In the genomic region with DNA sequence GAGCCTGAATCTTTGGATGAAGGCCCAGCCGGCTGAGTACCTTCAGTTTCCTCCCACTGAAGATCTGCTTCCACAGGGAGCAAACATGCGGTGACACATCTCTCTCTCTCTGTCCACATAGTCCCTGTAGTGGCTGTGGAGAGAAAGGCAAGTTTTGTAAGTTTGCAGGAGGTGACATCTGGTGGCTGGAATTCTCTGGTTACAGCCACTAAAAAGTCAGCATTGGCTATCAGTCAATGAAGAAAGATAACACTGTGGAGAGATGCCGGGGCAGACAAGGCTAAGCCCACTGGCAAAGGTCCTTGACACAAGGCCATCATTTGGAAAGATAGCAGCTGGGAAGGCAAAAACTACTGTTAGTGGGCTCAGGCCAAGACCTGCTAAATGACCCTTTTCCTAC, we compare ENCODE assay signal across 16 mouse cellular contexts. TPM values are rescaled to one million over a fixed set of nuclear protein-coding genes. Genes with fewer than 3 reads are reported as not detected.
DNase-seq lines count a peak whose midpoint lies in the region; ATAC-seq and TF ChIP-seq lines count a peak whose summit lies in the region.
"Had no signal": no experiment of that assay in that cellular context is flagged by ENCODE, and none has a peak within 500 bp of the region (broad histone marks: within the 10 kb centered on the region; RNA-seq: fewer than 3 reads in every experiment).

No protein-coding gene starts in this region.

- H3K27me3 ChIP-seq in heart, postnatal 0 days (ENCODE audit: control insufficient read depth, insufficient read depth, low read length): 0 out of 2 replicates have a peak, but pooled peaks cover 6% of the 10 kb centered on the region
- H3K27me3 ChIP-seq in Patski: peaks cover 67% of the 10 kb centered on the region
- H3K27me3 ChIP-seq: limb, embryonic 13.5 days had no signal

- no peak; the same call in 1 of the 2 replicates for ATAC-seq in heart, postnatal 0 days (ENCODE audit: insufficient read depth, low read depth)
- no peak for ATAC-seq in Patski

- H3K36me3 ChIP-seq in heart, postnatal 0 days (replicated peaks; ENCODE audit: control insufficient read depth, insufficient read depth, low read length): no peaks in the 10 kb centered on the region
- H3K36me3 ChIP-seq: embryonic facial prominence, embryonic 10.5 days; limb, embryonic 13.5 days; midbrain, embryonic 10.5 days had no signal

- H3K9ac ChIP-seq in heart, postnatal 0 days (replicated peaks; ENCODE audit: low read depth, low read length): no peak overlapping the region
- H3K9ac ChIP-seq: limb, embryonic 13.5 days had no signal

- in situ Hi-C loops in Patski (cut with MboI; ENCODE audit: low pct_unique_long_range_greater_than_20kb): no loop called here

- CTCF ChIA-PET in Patski (lab: Charles Lee): no interaction called here

- no peak overlapping the region for H3K27ac ChIP-seq in heart, postnatal 0 days (ENCODE audit: low read depth)
- H3K27ac ChIP-seq in left cerebral cortex, adult 2 months: no peak overlapping the region
- H3K27ac ChIP-seq: embryonic facial prominence, embryonic 10.5 days; limb, embryonic 13.5 days; midbrain, embryonic 10.5 days had no signal

- intact Hi-C loops in heart, postnatal 25 days (cut with DNase I): no loop called here
- intact Hi-C loops in left cerebral cortex, adult 2 months (cut with DNase I): no loop called here

- POLR2A ChIA-PET in Patski (lab: Charles Lee): no interaction called here

- TF ChIP-seq CTCF in heart, postnatal 0 days (IDR thresholded peaks at IDR 0.05; ENCODE audit: low read depth): peak; percentile 59
- TF ChIP-seq CTCF in left cerebral cortex, adult 2 months (IDR thresholded peaks at IDR 0.05): peak; percentile 11
- peak; percentile 36 for TF ChIP-seq CTCF in Patski (IDR thresholded peaks at IDR 0.05)

- H3K4me3 ChIP-seq in heart, postnatal 0 days (ENCODE audit: low read depth, low read length): no peak overlapping the region
- H3K4me3 ChIP-seq in left cerebral cortex, adult 2 months: no peak overlapping the region
- H3K4me3 ChIP-seq: embryonic facial prominence, embryonic 10.5 days; limb, embryonic 13.5 days; midbrain, embryonic 10.5 days had no signal

- TF ChIP-seq EP300 in heart, postnatal 0 days (IDR thresholded peaks at IDR 0.05; ENCODE audit: low read depth): no peak

- H3K4me2 ChIP-seq in heart, postnatal 0 days (ENCODE audit: low read depth, low read length): no peak overlapping the region
- H3K4me2 ChIP-seq: limb, embryonic 13.5 days had no signal

- no peaks in the 10 kb centered on the region for H3K9me3 ChIP-seq in heart, postnatal 0 days (replicated peaks; ENCODE audit: control insufficient read depth, low read length)
- H3K9me3 ChIP-seq: embryonic facial prominence, embryonic 10.5 days; limb, embryonic 13.5 days; midbrain, embryonic 10.5 days had no signal

- H3K4me1 ChIP-seq in heart, postnatal 0 days (ENCODE audit: control insufficient read depth, insufficient read depth): no peaks in the 10 kb centered on the region
- H3K4me1 ChIP-seq: limb, embryonic 13.5 days; midbrain, embryonic 10.5 days had no signal

- DNase-seq in heart, postnatal 0 days (ENCODE audit: low spot score): peak; percentile 28
- DNase-seq in heart, postnatal 25 days (ENCODE audit: low spot score): no peak
- DNase-seq in left cerebral cortex, adult 2 months (ENCODE audit: extremely low spot score in 1 of 2, low spot score in 2 of 2): no peak
- DNase-seq in left cerebral cortex, adult 18-20 months (ENCODE audit: low spot score in 2 of 2): no peak
- DNase-seq in Patski (ENCODE audit: low read depth, low spot score): no peak
- peak; percentile 60 for DNase-seq in adrenal gland, postnatal 14 days
- DNase-seq in cerebellum, postnatal 4 days (ENCODE audit: low spot score in 2 of 2): no peak
- no peak for DNase-seq in retina, postnatal 1 day
- DNase-seq: cerebellum, adult 8-10 months; thymus, adult 2 months had no signal

- WGBS in heart, postnatal 0 days: 29% methylated on average over 3 of the region's 3 CpGs

RNA-seq across cellular contexts. Expression of gene Fkbp6, which starts 12.3 kb away (rescaled TPM):
- not detected in 2 replicates for total RNA-seq in heart, postnatal 0 days (2014; rRNA removed; ENCODE audit: low replicate concordance)
- not detected in 2 replicates for polyA plus RNA-seq in heart, postnatal 0 days (2015; fragmentation: Nextera tagmentation; extraction: Ambion mirVana)
- 1 to 10 TPM in 1 of 2 experiments, under 1 TPM in 1; 0.31 to 1.1 TPM for total RNA-seq in heart, postnatal 25 days (2021)
- total RNA-seq in left cerebral cortex, adult 2 months (2021): under 1 TPM in 1 of 2 experiments, not detected in 1; 0.44 TPM
- not detected for total RNA-seq in left cerebral cortex, adult 18-20 months (2021)
- polyA plus RNA-seq in Patski (2021): not detected
- not detected in 2 replicates for total RNA-seq in adrenal gland, postnatal 14 days (2021)
- total RNA-seq: CH12.LX had no signal
- polyA plus RNA-seq: embryonic facial prominence, embryonic 10.5 days; heart, embryonic 14.5 days; limb, embryonic 13.5 days; lung, embryonic 16.5 days; midbrain, embryonic 10.5 days; thymus, adult 2 months had no signal

RNA-seq across cellular contexts. Expression of gene Trim50, which starts 15.5 kb away (rescaled TPM):
- total RNA-seq in heart, postnatal 0 days (2014; rRNA removed; ENCODE audit: low replicate concordance): not detected in 2 replicates
- polyA plus RNA-seq in heart, postnatal 0 days (2015; fragmentation: Nextera tagmentation; extraction: Ambion mirVana): not detected in 2 replicates
- total RNA-seq in heart, postnatal 25 days (2021): not detected
- not detected for total RNA-seq in left cerebral cortex, adult 2 months (2021)
- not detected for total RNA-seq in left cerebral cortex, adult 18-20 months (2021)
- not detected for polyA plus RNA-seq in Patski (2021)
- not detected in 2 replicates for total RNA-seq in adrenal gland, postnatal 14 days (2021)
- total RNA-seq: CH12.LX had no signal
- polyA plus RNA-seq: embryonic facial prominence, embryonic 10.5 days; heart, embryonic 14.5 days; limb, embryonic 13.5 days; lung, embryonic 16.5 days; midbrain, embryonic 10.5 days; thymus, adult 2 months had no signal

RNA-seq across cellular contexts. Expression of gene Nsun5, which starts 32.2 kb away (rescaled TPM):
- total RNA-seq in heart, postnatal 0 days (2014; rRNA removed; ENCODE audit: low replicate concordance): 8.7 and 19.3 TPM in 2 replicates
- 11.4 and 13.1 TPM in 2 replicates for polyA plus RNA-seq in heart, postnatal 0 days (2015; fragmentation: Nextera tagmentation; extraction: Ambion mirVana)
- total RNA-seq in heart, postnatal 25 days (2021): 10 to 100 TPM; 15.5 to 17.5 TPM
- 10 to 100 TPM; 22.2 to 22.6 TPM for total RNA-seq in left cerebral cortex, adult 2 months (2021)
- 10 to 100 TPM; 20.4 to 25.0 TPM for total RNA-seq in left cerebral cortex, adult 18-20 months (2021)
- 28.7 TPM for polyA plus RNA-seq in Patski (2021)
- 15.7 and 22.7 TPM in 2 replicates for total RNA-seq in adrenal gland, postnatal 14 days (2021)

RNA-seq across cellular contexts. Expression of gene Pom121, which starts 56.8 kb away (rescaled TPM):
- 8.4 and 10.3 TPM in 2 replicates for total RNA-seq in heart, postnatal 0 days (2014; rRNA removed; ENCODE audit: low replicate concordance)
- polyA plus RNA-seq in heart, postnatal 0 days (2015; fragmentation: Nextera tagmentation; extraction: Ambion mirVana): 3.6 and 4.4 TPM in 2 replicates
- total RNA-seq in heart, postnatal 25 days (2021): 10 to 100 TPM; 11.1 to 13.6 TPM
- 10 to 100 TPM; 56.6 to 58.3 TPM for total RNA-seq in left cerebral cortex, adult 2 months (2021)
- total RNA-seq in left cerebral cortex, adult 18-20 months (2021): 10 to 100 TPM; 49.2 to 51.6 TPM
- 33.2 TPM for polyA plus RNA-seq in Patski (2021)
- 26.0 and 28.2 TPM in 2 replicates for total RNA-seq in adrenal gland, postnatal 14 days (2021)

Comparison
In these comparisons a context has a peak if more than half of its experiments do, and no peak if none do; other contexts are left out.
1. DNase-seq: peak in heart, postnatal 0 days (single experiment) and adrenal gland, postnatal 14 days (single experiment); none in heart, postnatal 25 days (single experiment), left cerebral cortex, adult 2 months (0 of 2), left cerebral cortex, adult 18-20 months (0 of 2), Patski (single experiment), cerebellum, postnatal 4 days (0 of 2) and retina, postnatal 1 day (single experiment).
2. Peak in every context shown above with its lines, with median percentiles within 50 percentile points of each other: CTCF ChIP-seq.